Mouse (Mus musculus) spleen, adult 2 months (tissue): ENCODE results near the gene 4930503E14Rik. TPM values are rescaled to one million over a fixed set of nuclear protein-coding genes. Genes with fewer than 3 reads are reported as not detected.
"Not testable (repeated sequence)": the region's sequence is repeated elsewhere in the genome, so short reads cannot be mapped to it uniquely, and the experiment has no call there.

Experiments
- DNase-seq, 2 experiments: peaks; one replicate each; pipeline versions ENCODE4 v3.0.0 to v3.0.0-alpha.2; 2012 to 2021; ENCODE audit warnings: low spot score in 2 of 2, low read depth in 1 of 2
- H3K27ac ChIP-seq: fragments of 200-500 bp; 2 replicates; pipeline ENCODE4 v1.5.1; 2012; ENCODE audit warnings: low read length, inconsistent platforms; ENCODE audit not compliant: insufficient read depth
- H3K27me3 ChIP-seq: fragments of 200-500 bp; 2 replicates; pipeline ENCODE4 v1.6.1; 2012; ENCODE audit warnings: mild to moderate bottlenecking, moderate library complexity, low read length, inconsistent platforms; ENCODE audit not compliant: control insufficient read depth, insufficient read depth
- H3K36me3 ChIP-seq: fragments of 200-500 bp; 2 replicates; pipeline ENCODE4 v1.6.1; 2012; ENCODE audit warnings: mild to moderate bottlenecking, low read length, inconsistent platforms; ENCODE audit not compliant: control insufficient read depth, insufficient read depth
- H3K4me1 ChIP-seq: fragments of 200-500 bp; 2 replicates; pipeline ENCODE4 v1.6.1; 2011; ENCODE audit warnings: inconsistent platforms; ENCODE audit not compliant: control insufficient read depth, insufficient read depth, insufficient read length
- H3K4me3 ChIP-seq: fragments of 200-500 bp; 2 replicates; pipeline ENCODE4 v1.5.1; 2011; ENCODE audit warnings: mild to moderate bottlenecking, inconsistent platforms; ENCODE audit not compliant: insufficient read depth, insufficient read length; ENCODE audit errors: extremely low read depth
- CTCF ChIP-seq: fragments of 200-500 bp; IDR thresholded peaks from 2 replicates; pipeline ENCODE4 v1.5.1; 2011; ENCODE audit warnings: mild to moderate bottlenecking, inconsistent platforms; ENCODE audit not compliant: insufficient read depth, insufficient read length, insufficient replicate concordance; ENCODE audit errors: extremely low read depth
- POLR2A ChIP-seq: fragments of 200-500 bp; IDR thresholded peaks from 2 replicates; pipeline ENCODE4 v1.6.1; 2011; ENCODE audit warnings: low read depth, low read length, inconsistent platforms
- WGBS: fragments of 180-500 bp; shearing (Covaris S2); methylation state at CpG from one replicate; pipeline ENCODE4 v1.1.7; 2018; 5-methylcytosine and 5-hydroxymethylcytosine counted together
- polyA plus RNA-seq: library from polyadenylated mRNA; depleted of rRNA; stranded (reverse); fragments of >200 nt; gene quantifications from 2 replicates; pipeline ENCODE4 v1.2.3, GENCODE M21; 2012; rRNA removed

Gene 4930503E14Rik
- polyA plus RNA-seq, result not detected in 2 replicates

DNA sequence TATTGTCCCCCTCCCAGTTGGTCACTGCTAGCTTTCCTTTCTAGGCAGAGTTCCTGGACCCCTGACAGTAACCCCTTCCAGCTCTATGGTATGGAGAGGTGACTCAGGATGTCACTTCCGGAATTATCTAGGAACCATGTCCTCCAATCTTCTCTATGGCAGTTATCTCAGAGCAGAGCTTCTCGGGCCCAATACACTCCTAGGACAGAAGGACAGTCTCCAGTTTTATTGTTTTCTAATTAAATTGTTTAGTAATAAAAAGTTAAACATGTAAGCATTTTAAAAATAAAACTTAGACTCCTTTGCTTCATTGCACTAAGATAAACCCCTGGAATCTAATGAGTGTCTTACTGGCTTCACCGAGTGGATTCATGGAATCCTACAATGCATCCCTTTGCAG lies at the start of gene 4930503E14Rik:
Gene 4930503E14Rik (minus strand): TSS at position 101 of the 400 bp plus-strand sequence.
- not testable (repeated sequence) for DNase-seq, H3K4me3 ChIP-seq, H3K27me3 ChIP-seq, H3K27ac ChIP-seq, H3K4me1 ChIP-seq, H3K36me3 ChIP-seq
- WGBS, result 87% methylated on average over 3 of the region's 3 CpGs

DNA sequence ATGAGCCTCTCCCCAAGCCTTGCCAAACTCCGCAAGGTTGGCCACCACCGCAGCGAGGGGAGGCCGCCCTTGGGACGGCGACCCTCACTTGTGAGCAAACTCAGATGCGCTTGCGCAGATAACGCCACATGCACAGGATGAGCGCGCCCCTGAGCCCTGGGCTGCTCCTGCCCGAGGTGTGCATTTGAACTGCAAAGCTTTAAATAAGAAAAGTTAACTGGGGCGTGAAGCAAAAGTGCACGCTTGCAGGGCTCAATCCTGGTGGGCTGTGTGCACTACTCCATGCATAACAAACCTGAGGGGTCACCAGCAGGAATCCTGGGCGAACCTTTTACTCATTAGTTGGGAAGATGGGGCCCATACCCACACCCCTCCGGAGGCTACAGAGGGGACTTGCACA lies 35.0 kb upstream of the 4930503E14Rik start:
- Histone ChIP-seq H3K27ac (no peak overlapping the region), H3K4me3 (no peak overlapping the region), H3K27me3 (no peaks in the 10 kb centered on the region), H3K36me3 (no peaks in the 10 kb centered on the region), H3K4me1 (no peaks in the 10 kb centered on the region)
- TF ChIP-seq CTCF (no peak), POLR2A (no peak)
- WGBS, result 91% methylated on average over 16 of the region's 16 CpGs
- DNase-seq, result no peak

DNA sequence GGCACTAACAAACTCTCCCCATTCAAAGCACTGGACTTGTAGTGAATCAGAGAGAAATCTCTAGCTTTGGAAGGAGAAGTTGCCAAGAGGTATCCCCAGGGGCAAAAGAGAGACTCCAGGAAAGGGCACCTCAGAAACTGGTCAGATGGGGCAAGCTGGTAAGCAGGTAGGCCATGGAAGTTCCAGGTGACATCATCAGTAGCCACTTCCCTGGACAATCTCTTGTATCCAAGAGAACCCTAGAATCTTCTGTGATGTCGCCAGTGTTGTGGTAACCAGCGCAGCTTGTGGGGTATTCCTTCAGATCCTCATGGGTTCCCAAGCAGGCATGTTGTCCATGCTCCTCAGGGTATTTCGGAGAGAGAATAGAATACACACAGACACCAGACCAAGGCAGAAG lies 15.7 kb downstream of the 4930503E14Rik start, which contains the start of gene Gm8212:
Gene Gm8212 (plus strand): TSS at position 301 of the 400 bp plus-strand sequence.
- not testable (repeated sequence) for H3K27ac ChIP-seq, H3K27me3 ChIP-seq
- WGBS, result 80% methylated on average over 1 of the region's 3 CpGs

DNA sequence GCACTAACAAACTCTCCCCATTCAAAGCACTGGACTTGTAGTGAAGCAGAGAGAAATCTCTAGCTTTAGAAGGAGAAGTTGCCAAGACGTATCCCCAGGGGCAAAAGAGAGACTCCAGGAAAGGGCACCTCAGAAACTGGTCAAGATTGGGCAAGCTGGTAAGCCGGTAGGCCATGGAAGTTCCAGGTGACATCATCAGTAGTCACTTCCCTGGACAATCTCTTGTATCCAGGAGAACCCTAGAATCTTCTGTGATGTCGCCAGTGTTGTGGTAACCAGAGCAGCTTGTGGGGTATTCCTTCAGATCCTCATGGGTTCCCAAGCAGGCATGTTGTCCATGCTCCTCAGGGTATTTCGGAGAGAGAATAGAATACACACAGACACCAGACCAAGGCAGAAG lies 89.5 kb downstream of the 4930503E14Rik start, which contains the start of gene Gm3327:
Gene Gm3327 (plus strand): TSS at position 301 of the 400 bp plus-strand sequence.
- not testable (repeated sequence) for H3K4me3 ChIP-seq, DNase-seq, H3K27me3 ChIP-seq, H3K36me3 ChIP-seq, H3K27ac ChIP-seq, H3K4me1 ChIP-seq
- 90% methylated on average over 4 of the region's 4 CpGs for WGBS

More for the DNA sequence above, 15.7 kb downstream of the 4930503E14Rik start, which contains the start of gene Gm8212:
- not testable (repeated sequence) for H3K4me3 ChIP-seq, DNase-seq, H3K4me1 ChIP-seq, H3K36me3 ChIP-seq

Other genes starting within 250 kb of the 4930503E14Rik start
- not detected in 2 replicates for gene Ang6, start 211.0 kb downstream of the 4930503E14Rik start, polyA plus RNA-seq
- 65.0 and 69.1 TPM in 2 replicates for gene Ear2, start 110.6 kb downstream of the 4930503E14Rik start, polyA plus RNA-seq
- not detected in 2 replicates for gene Gm3327, start 89.4 kb downstream of the 4930503E14Rik start, polyA plus RNA-seq
- gene Gm8212, start 15.6 kb downstream of the 4930503E14Rik start, polyA plus RNA-seq, result not detected in 2 replicates
- gene Gm8220, start 72.3 kb upstream of the 4930503E14Rik start, polyA plus RNA-seq, result not detected in 2 replicates
- not detected in 2 replicates for gene Gm5930, start 125.3 kb upstream of the 4930503E14Rik start, polyA plus RNA-seq
- not detected in 2 replicates for gene Gm8229, start 152.1 kb upstream of the 4930503E14Rik start, polyA plus RNA-seq
- gene Gm3371, start 197.4 kb upstream of the 4930503E14Rik start, polyA plus RNA-seq, result not detected in 2 replicates
- gene Gm8232, start 220.4 kb upstream of the 4930503E14Rik start, polyA plus RNA-seq, result not detected in 2 replicates